Mouse (Mus musculus): Measurements from ENCODE around the gene Vgll4. TPM values are rescaled to one million over a fixed set of nuclear protein-coding genes. Genes with fewer than 3 reads are reported as not detected.
A peak's percentile ranks its signal among the peaks of the same experiment; 100 is the strongest.

Gene Vgll4
- polyA plus RNA-seq, 1 experiment from 2014 or later: 76.8 TPM

- H3K4me1 ChIP-seq (ENCODE audit: control insufficient read depth, insufficient read depth, low read length): no peaks in the 10 kb centered on the region; the same call in 1 of the 2 replicates
- H3K27ac ChIP-seq (replicated peaks; ENCODE audit: low read depth, low read length): peak overlapping the region; percentile 50; the same call in 1 of the 2 replicates
- H3K27me3 ChIP-seq (replicated peaks; ENCODE audit: control insufficient read depth, insufficient read depth, low read length): no peaks in the 10 kb centered on the region
- H3K9ac ChIP-seq (ENCODE audit: low read depth, low read length): no peak overlapping the region
- DNase-seq (ENCODE audit: low spot score): peak; percentile 46
- no peak overlapping the region for H3K4me3 ChIP-seq (ENCODE audit: low read depth, low read length)
- no peak overlapping the region for H3K4me2 ChIP-seq (ENCODE audit: low read depth, low read length)
- no peaks in the 10 kb centered on the region for H3K9me3 ChIP-seq (ENCODE audit: control insufficient read depth, low read length)
- 76% methylated on average over 14 of the region's 14 CpGs for whole genome bisulfite sequencing
- ATAC-seq (ENCODE audit: low read depth): no peak
- H3K36me3 ChIP-seq (ENCODE audit: control insufficient read depth, insufficient read depth, low read length): peaks cover 52% of the 10 kb centered on the region
Observed at GRCm38 (mm10) chr6:114860677-114861568, 108.9 kb downstream of the Vgll4 start.

- Histone ChIP-seq H3K27ac (replicated peaks; ENCODE audit: low read depth, low read length) (no peak overlapping the region), H3K9me3 (ENCODE audit: control insufficient read depth, low read length) (no peaks in the 10 kb centered on the region), H3K4me3 (ENCODE audit: low read depth, low read length) (no peak overlapping the region), H3K9ac (ENCODE audit: low read depth, low read length) (no peak overlapping the region), H3K27me3 (replicated peaks; ENCODE audit: control insufficient read depth, insufficient read depth, low read length) (no peaks in the 10 kb centered on the region), H3K4me2 (ENCODE audit: low read depth, low read length) (no peak overlapping the region), H3K4me1 (ENCODE audit: control insufficient read depth, insufficient read depth, low read length) (peaks cover 18% of the 10 kb centered on the region), H3K36me3 (ENCODE audit: control insufficient read depth, insufficient read depth, low read length) (peaks cover 49% of the 10 kb centered on the region)
- 82% methylated on average over 4 of the region's 4 CpGs for WGBS
- no peak for ATAC-seq (ENCODE audit: low read depth)
- DNase-seq (ENCODE audit: low spot score): no peak
Observed at GRCm38 (mm10) chr6:114858722-114859053, 111.1 kb downstream of the Vgll4 start.

GRCm38 (mm10) chr6:114857996-114858721 lies 111.6 kb downstream of the Vgll4 start:
- H3K36me3 ChIP-seq (ENCODE audit: control insufficient read depth, insufficient read depth, low read length): peaks cover 44% of the 10 kb centered on the region
- DNase-seq (ENCODE audit: low spot score) (no peak), ATAC-seq (ENCODE audit: low read depth) (no peak)
- no peak overlapping the region for H3K4me2 ChIP-seq (ENCODE audit: low read depth, low read length)
- H3K9me3 ChIP-seq (ENCODE audit: control insufficient read depth, low read length): no peaks in the 10 kb centered on the region
- H3K27ac ChIP-seq (replicated peaks; ENCODE audit: low read depth, low read length): no peak overlapping the region
- H3K4me1 ChIP-seq (ENCODE audit: control insufficient read depth, insufficient read depth, low read length): peaks cover 20% of the 10 kb centered on the region
- no peak overlapping the region for H3K4me3 ChIP-seq (ENCODE audit: low read depth, low read length)
- no peaks in the 10 kb centered on the region for H3K27me3 ChIP-seq (replicated peaks; ENCODE audit: control insufficient read depth, insufficient read depth, low read length)
- WGBS: 73% methylated on average over 3 of the region's 3 CpGs
- no peak overlapping the region for H3K9ac ChIP-seq (ENCODE audit: low read depth, low read length)

- no peak for DNase-seq (ENCODE audit: low spot score)
- Histone ChIP-seq H3K4me3 (ENCODE audit: low read depth, low read length) (no peak overlapping the region), H3K4me1 (ENCODE audit: control insufficient read depth, insufficient read depth, low read length) (peaks cover 31% of the 10 kb centered on the region), H3K9me3 (ENCODE audit: control insufficient read depth, low read length) (no peaks in the 10 kb centered on the region), H3K36me3 (ENCODE audit: control insufficient read depth, insufficient read depth, low read length) (peaks cover 27% of the 10 kb centered on the region), H3K27me3 (replicated peaks; ENCODE audit: control insufficient read depth, insufficient read depth, low read length) (no peaks in the 10 kb centered on the region), H3K27ac (replicated peaks; ENCODE audit: low read depth, low read length) (no peak overlapping the region), H3K9ac (ENCODE audit: low read depth, low read length) (no peak overlapping the region), H3K4me2 (ENCODE audit: low read depth, low read length) (no peak overlapping the region)
- WGBS: 86% methylated on average over 4 of the region's 4 CpGs
- ATAC-seq (ENCODE audit: low read depth): no peak
Observed at GRCm38 (mm10) chr6:114856501-114856900, 113.3 kb downstream of the Vgll4 start.

- Histone ChIP-seq H3K27me3 (replicated peaks; ENCODE audit: control insufficient read depth, insufficient read depth, low read length) (no peaks in the 10 kb centered on the region), H3K36me3 (ENCODE audit: control insufficient read depth, insufficient read depth, low read length) (peaks cover 19% of the 10 kb centered on the region), H3K9me3 (ENCODE audit: control insufficient read depth, low read length) (no peaks in the 10 kb centered on the region), H3K27ac (replicated peaks; ENCODE audit: low read depth, low read length) (peak overlapping the region; percentile 30; the same call in 1 of the 2 replicates), H3K4me2 (ENCODE audit: low read depth, low read length) (no peak overlapping the region), H3K9ac (ENCODE audit: low read depth, low read length) (no peak overlapping the region), H3K4me1 (ENCODE audit: control insufficient read depth, insufficient read depth, low read length) (peaks cover 34% of the 10 kb centered on the region), H3K4me3 (ENCODE audit: low read depth, low read length) (no peak overlapping the region)
- ATAC-seq (ENCODE audit: low read depth): no peak
- no peak for DNase-seq (ENCODE audit: low spot score)
- WGBS: 56% methylated on average over 3 of the region's 3 CpGs
Observed at GRCm38 (mm10) chr6:114855644-114856043, 114.2 kb downstream of the Vgll4 start.

GRCm38 (mm10) chr6:114854368-114854767 lies 115.4 kb downstream of the Vgll4 start:
- Histone ChIP-seq H3K9me3 (ENCODE audit: control insufficient read depth, low read length) (no peaks in the 10 kb centered on the region), H3K27me3 (replicated peaks; ENCODE audit: control insufficient read depth, insufficient read depth, low read length) (no peaks in the 10 kb centered on the region), H3K4me3 (ENCODE audit: low read depth, low read length) (no peak overlapping the region), H3K9ac (ENCODE audit: low read depth, low read length) (0 out of 2 replicates have a peak overlapping the region, but pooled peaks have one; percentile 22), H3K27ac (replicated peaks; ENCODE audit: low read depth, low read length) (peak overlapping the region; percentile 30; the same call in 1 of the 2 replicates), H3K4me1 (ENCODE audit: control insufficient read depth, insufficient read depth, low read length) (peaks cover 34% of the 10 kb centered on the region), H3K4me2 (ENCODE audit: low read depth, low read length) (no peak overlapping the region), H3K36me3 (ENCODE audit: control insufficient read depth, insufficient read depth, low read length) (peaks cover 12% of the 10 kb centered on the region)
- WGBS: 49% methylated on average over 2 of the region's 2 CpGs
- DNase-seq (ENCODE audit: low spot score) (peak; percentile 68), ATAC-seq (ENCODE audit: low read depth) (peak; percentile 38; the same call in 1 of the 2 replicates)

GRCm38 (mm10) chr6:114852739-114853138 lies 117.1 kb downstream of the Vgll4 start:
- Histone ChIP-seq H3K4me1 (ENCODE audit: control insufficient read depth, insufficient read depth, low read length) (peaks cover 43% of the 10 kb centered on the region), H3K27me3 (replicated peaks; ENCODE audit: control insufficient read depth, insufficient read depth, low read length) (no peaks in the 10 kb centered on the region), H3K9me3 (ENCODE audit: control insufficient read depth, low read length) (no peaks in the 10 kb centered on the region), H3K4me3 (ENCODE audit: low read depth, low read length) (no peak overlapping the region), H3K27ac (replicated peaks; ENCODE audit: low read depth, low read length) (no peak overlapping the region), H3K4me2 (ENCODE audit: low read depth, low read length) (no peak overlapping the region), H3K36me3 (ENCODE audit: control insufficient read depth, insufficient read depth, low read length) (0 out of 2 replicates have a peak, but pooled peaks cover 5% of the 10 kb centered on the region), H3K9ac (ENCODE audit: low read depth, low read length) (peak overlapping the region; percentile 39; the same call in 1 of the 2 replicates)
- 23% methylated on average over 3 of the region's 3 CpGs for WGBS
- DNase-seq (ENCODE audit: low spot score): no peak
- ATAC-seq (ENCODE audit: low read depth): no peak

- H3K4me1 ChIP-seq (ENCODE audit: control insufficient read depth, insufficient read depth, low read length): peaks cover 43% of the 10 kb centered on the region
- 0 out of 2 replicates have a peak overlapping the region, but pooled peaks have one; percentile 16 for H3K27ac ChIP-seq (replicated peaks; ENCODE audit: low read depth, low read length)
- H3K9ac ChIP-seq (ENCODE audit: low read depth, low read length): peak overlapping the region; percentile 35; the same call in 1 of the 2 replicates
- ATAC-seq (ENCODE audit: low read depth): no peak
- H3K9me3 ChIP-seq (ENCODE audit: control insufficient read depth, low read length): no peaks in the 10 kb centered on the region
- H3K4me2 ChIP-seq (ENCODE audit: low read depth, low read length): no peak overlapping the region
- no peak overlapping the region for H3K4me3 ChIP-seq (ENCODE audit: low read depth, low read length)
- H3K36me3 ChIP-seq (ENCODE audit: control insufficient read depth, insufficient read depth, low read length): 0 out of 2 replicates have a peak, but pooled peaks cover 4% of the 10 kb centered on the region
- 32% methylated on average over 7 of the region's 7 CpGs for WGBS
- no peaks in the 10 kb centered on the region for H3K27me3 ChIP-seq (replicated peaks; ENCODE audit: control insufficient read depth, insufficient read depth, low read length)
- no peak for DNase-seq (ENCODE audit: low spot score)
Observed at GRCm38 (mm10) chr6:114851688-114852087, 118.1 kb downstream of the Vgll4 start.
